Mouse (Mus musculus) MEL (cell line): Measurements from ENCODE around the gene Als2cr12. TPM values are rescaled to one million over a fixed set of nuclear protein-coding genes. Genes with fewer than 3 reads are reported as not detected.
"Not testable (repeated sequence)": the region's sequence is repeated elsewhere in the genome, so short reads cannot be mapped to it uniquely, and the experiment has no call there.

Experiments used
- DNase-seq: peaks from one replicate; pipeline ENCODE4 v3.0.0; 2011; ENCODE audit warnings: low read depth, low spot score
- H3K27ac ChIP-seq: 2 replicates; pipeline ENCODE4 v1.5.1; 2012; ENCODE audit warnings: low read depth, mild to moderate bottlenecking, control low read depth, low read length, moderate library complexity; ENCODE audit not compliant: control insufficient read depth
- H3K27me3 ChIP-seq, 2 experiments: fragments of 150-350 bp in 1 of 2; sonication (generic) in 1 of 2; 2 replicates each; pipeline ENCODE4 v1.6.1; 2012; ENCODE audit warnings: low read length in 2 of 2, mild to moderate bottlenecking in 2 of 2, improper control_type of control experiment in 1 of 2, moderate library complexity in 1 of 2; ENCODE audit not compliant: insufficient read depth in 2 of 2, control insufficient read depth in 1 of 2
- H3K36me3 ChIP-seq, 2 experiments: 2 replicates each; pipeline ENCODE4 v1.6.1; 2012 to 2014; ENCODE audit warnings: low read length in 2 of 2, improper control_type of control experiment in 1 of 2, inconsistent platforms in 1 of 2, mild to moderate bottlenecking in 1 of 2; ENCODE audit not compliant: insufficient read depth in 2 of 2, control insufficient read depth in 1 of 2
- H3K4me1 ChIP-seq, 2 experiments: fragments of 150-350 bp in 1 of 2; sonication (generic) in 1 of 2; 2 replicates each; pipeline ENCODE4 v1.6.1; 2012; ENCODE audit warnings: low read length in 2 of 2, improper control_type of control experiment in 1 of 2, mild to moderate bottlenecking in 1 of 2; ENCODE audit not compliant: insufficient read depth in 2 of 2, control insufficient read depth in 1 of 2
- H3K4me3 ChIP-seq, 2 experiments: fragments of 150-350 bp in 1 of 2; sonication (generic) in 1 of 2; 2 replicates each; pipeline ENCODE4 v1.5.1; 2012; ENCODE audit warnings: low read depth in 2 of 2, low read length in 2 of 2, mild to moderate bottlenecking in 2 of 2, moderate library complexity in 2 of 2, control low read depth in 1 of 2, improper control_type of control experiment in 1 of 2; ENCODE audit not compliant: control insufficient read depth in 1 of 2, insufficient read depth in 1 of 2
- H3K79me2 ChIP-seq: 2 replicates; pipeline ENCODE4 v1.6.1; 2012; ENCODE audit warnings: mild to moderate bottlenecking, low read length, moderate library complexity; ENCODE audit not compliant: control insufficient read depth, poor library complexity, insufficient read depth
- H3K9ac ChIP-seq: 2 replicates; pipeline ENCODE4 v1.6.1; 2012; ENCODE audit warnings: low read depth, mild to moderate bottlenecking, control low read depth, low read length, moderate library complexity; ENCODE audit not compliant: control insufficient read depth, poor library complexity, severe bottlenecking
- H3K9me3 ChIP-seq: fragments of 150-350 bp; sonication (generic); replicated peaks from 2 replicates; pipeline ENCODE4 v1.6.1; 2012; ENCODE audit warnings: mild to moderate bottlenecking, low read length, improper control_type of control experiment, moderate library complexity; ENCODE audit not compliant: insufficient read depth
- BHLHE40 ChIP-seq: IDR thresholded peaks from 2 replicates; pipeline ENCODE4 v1.6.1; 2012; ENCODE audit warnings: low read depth, mild to moderate bottlenecking, inconsistent platforms, low read length, improper control_type of control experiment, borderline replicate concordance
- CHD2 ChIP-seq: IDR thresholded peaks from 2 replicates; pipeline ENCODE4 v1.6.1; 2011; ENCODE audit warnings: low read length, improper control_type of control experiment
- CTCF ChIP-seq, 3 experiments: IDR thresholded peaks in 2 of 3; conservative IDR thresholded peaks in 1 of 3; 2 replicates each; pipeline ENCODE4 v1.5.1; 2011 to 2012; ENCODE audit warnings: low read length in 3 of 3, low read depth in 2 of 3, mild to moderate bottlenecking in 2 of 3, improper control_type of control experiment in 1 of 3, inconsistent platforms in 1 of 3, mixed read lengths in 1 of 3, moderate library complexity in 1 of 3; ENCODE audit not compliant: control insufficient read depth in 1 of 3, insufficient read depth in 1 of 3, poor library complexity in 1 of 3, severe bottlenecking in 1 of 3
- EP300 ChIP-seq, 2 experiments: IDR thresholded peaks; 2 replicates each; pipeline ENCODE4 v1.6.1; 2011; ENCODE audit warnings: improper control_type of control experiment in 2 of 2, low read length in 2 of 2, low read depth in 1 of 2, mild to moderate bottlenecking in 1 of 2
- HCFC1 ChIP-seq: IDR thresholded peaks from 2 replicates; pipeline ENCODE4 v1.6.1; 2012; ENCODE audit warnings: low read depth, mild to moderate bottlenecking, inconsistent platforms, low read length, improper control_type of control experiment, moderate library complexity
- MAX ChIP-seq: IDR thresholded peaks from 2 replicates; pipeline ENCODE4 v1.6.1; 2011; ENCODE audit warnings: low read length, improper control_type of control experiment
- MAZ ChIP-seq: IDR thresholded peaks from 2 replicates; pipeline ENCODE4 v1.6.1; 2012; ENCODE audit warnings: low read depth, mild to moderate bottlenecking, inconsistent platforms, low read length, improper control_type of control experiment
- MYB ChIP-seq: IDR thresholded peaks from 2 replicates; pipeline ENCODE4 v1.6.1; 2011; ENCODE audit warnings: mild to moderate bottlenecking, low read depth, low read length, improper control_type of control experiment
- MYC ChIP-seq: IDR thresholded peaks from 2 replicates; pipeline ENCODE4 v1.6.1; 2011; ENCODE audit warnings: low read depth, mild to moderate bottlenecking, low read length, improper control_type of control experiment, moderate library complexity
- NELFE ChIP-seq: IDR thresholded peaks from 2 replicates; pipeline ENCODE4 v1.6.1; 2011; ENCODE audit warnings: low read depth, low read length, improper control_type of control experiment
- POLR2AphosphoS2 ChIP-seq: IDR thresholded peaks from 2 replicates; pipeline ENCODE4 v1.6.1; 2011; ENCODE audit warnings: low read length, improper control_type of control experiment
- RAD21 ChIP-seq: IDR thresholded peaks from 2 replicates; pipeline ENCODE4 v1.6.1; 2011; ENCODE audit warnings: mild to moderate bottlenecking, low read depth, low read length, improper control_type of control experiment
- RCOR1 ChIP-seq: IDR thresholded peaks from 2 replicates; pipeline ENCODE4 v1.6.1; 2012; ENCODE audit warnings: low read depth, mild to moderate bottlenecking, inconsistent platforms, low read length, improper control_type of control experiment
- SMC3 ChIP-seq: IDR thresholded peaks from 2 replicates; pipeline ENCODE4 v1.6.1; 2011; ENCODE audit warnings: low read depth, low read length, improper control_type of control experiment
- TAL1 ChIP-seq: IDR thresholded peaks from 2 replicates; pipeline ENCODE4 v1.6.1; 2012; ENCODE audit warnings: mild to moderate bottlenecking, inconsistent platforms, low read length, moderate library complexity, mixed read lengths
- TCF12 ChIP-seq: IDR thresholded peaks from 2 replicates; pipeline ENCODE4 v1.6.1; 2014; ENCODE audit warnings: low read depth, mild to moderate bottlenecking, inconsistent platforms, low read length, improper control_type of control experiment, moderate library complexity
- UBTF ChIP-seq: IDR thresholded peaks from 2 replicates; pipeline ENCODE4 v1.6.1; 2012; ENCODE audit warnings: low read depth, mild to moderate bottlenecking, inconsistent platforms, low read length, improper control_type of control experiment, moderate library complexity, borderline replicate concordance; ENCODE audit not compliant: insufficient read depth
- USF1 ChIP-seq: IDR thresholded peaks from 2 replicates; pipeline ENCODE4 v1.6.1; 2014; ENCODE audit warnings: low read depth, mild to moderate bottlenecking, inconsistent platforms, low read length, improper control_type of control experiment, moderate library complexity
- ZC3H11A ChIP-seq: IDR thresholded peaks from 2 replicates; pipeline ENCODE4 v1.6.1; 2012; ENCODE audit warnings: low read depth, mild to moderate bottlenecking, inconsistent platforms, low read length, improper control_type of control experiment
- polyA plus RNA-seq, 2 experiments: library from polyadenylated mRNA; stranded (reverse) in 1 of 2; unstranded in 1 of 2; fragments of >175 nt in 1 of 2; fragments of >200 nt in 1 of 2; gene quantifications; 2 replicates each; pipeline versions ENCODE4 v1.2.1 to v1.2.4; 2012; ENCODE audit warnings: low replicate concordance in 2 of 2, low read depth in 1 of 2; ENCODE audit not compliant: insufficient read length in 2 of 2, insufficient read depth in 1 of 2, missing spikeins in 1 of 2
- total RNA-seq: library from RNA; depleted of rRNA; stranded (reverse); fragments of 300-350 nt; gene quantifications from 2 replicates; pipeline ENCODE4 v1.2.3, GENCODE M21; 2012

Gene Als2cr12
- total and polyA plus RNA-seq, 3 experiments, result not detected

- no peak for DNase-seq
- H3K27me3 ChIP-seq, result no peaks in the 10 kb centered on the region; a peak in 2 of 4 replicates
- H3K4me1 ChIP-seq, result no peaks in the 10 kb centered on the region
- H3K36me3 ChIP-seq, result no peaks in the 10 kb centered on the region
- H3K79me2 ChIP-seq, result no peaks in the 10 kb centered on the region
- no peaks in the 10 kb centered on the region for H3K9me3 ChIP-seq
- TF ChIP-seq SMC3, result no peak
- no peak for TF ChIP-seq CTCF (IDR thresholded peaks at IDR 0.05 in 2 of 3, conservative IDR thresholded peaks at IDR 0.05 in 1 of 3; ENCODE audit: control insufficient read depth in 1 of 3, insufficient read depth in 1 of 3, low read depth in 2 of 3, low read length in 3 of 3, poor library complexity in 1 of 3, severe bottlenecking in 1 of 3)
- no peak for TF ChIP-seq UBTF
- no peak for TF ChIP-seq POLR2AphosphoS2
- no peak for TF ChIP-seq MAZ
- TF ChIP-seq TAL1, result no peak
- TF ChIP-seq USF1, result no peak
- TF ChIP-seq NELFE, result no peak
- TF ChIP-seq CHD2, result no peak
- no peak for TF ChIP-seq MAX
- TF ChIP-seq MYB, result no peak
- no peak for TF ChIP-seq TCF12
- no peak for TF ChIP-seq RCOR1
- no peak for TF ChIP-seq EP300 (IDR thresholded peaks at IDR 0.05; ENCODE audit: low read depth in 1 of 2, low read length in 2 of 2)
- no peak for TF ChIP-seq BHLHE40
- no peak for TF ChIP-seq HCFC1
- TF ChIP-seq RAD21, result no peak
- no peak for TF ChIP-seq MYC
- TF ChIP-seq ZC3H11A, result no peak
- H3K4me3 ChIP-seq, result no peak overlapping the region
- no peak overlapping the region for H3K27ac ChIP-seq
- H3K9ac ChIP-seq, result no peak overlapping the region
These were observed 23.7 kb downstream of the Als2cr12 start for GRCm38 (mm10) chr1:58672116-58672515.

- H3K9ac ChIP-seq, DNase-seq, H3K27ac ChIP-seq, H3K27me3 ChIP-seq, H3K79me2 ChIP-seq, H3K4me3 ChIP-seq, H3K9me3 ChIP-seq, H3K4me1 ChIP-seq, H3K36me3 ChIP-seq: not testable (repeated sequence)
These were observed 26.2 kb downstream of the Als2cr12 start for GRCm38 (mm10) chr1:58669635-58670034.
